Mouse (Mus musculus) liver, embryonic 15.5 days (tissue): ENCODE data around the gene Ccnl1. TPM values are rescaled to one million over a fixed set of nuclear protein-coding genes. Genes with fewer than 3 reads are reported as not detected.

Source experiments
- ATAC-seq: fragments of 200-750 bp; cut with Nextera tagmentation; 2 replicates; pipeline ENCODE4 v1.8.0; 2017; ENCODE audit warnings: moderate number of reproducible peaks, mild to moderate bottlenecking, moderate library complexity; ENCODE audit not compliant: insufficient read depth
- H3K27ac ChIP-seq: fragments of 300-500 bp; sonication (generic); replicated peaks from 2 replicates; pipeline ENCODE4 v1.5.1; 2015; ENCODE audit warnings: mild to moderate bottlenecking, inconsistent platforms
- H3K27me3 ChIP-seq: fragments of 300-500 bp; sonication (generic); 2 replicates; pipeline ENCODE4 v1.6.1; 2015; ENCODE audit warnings: mild to moderate bottlenecking, inconsistent platforms
- H3K36me3 ChIP-seq: fragments of 300-500 bp; sonication (generic); replicated peaks from 2 replicates; pipeline ENCODE4 v1.6.1; 2015; ENCODE audit warnings: moderate library complexity, mild to moderate bottlenecking, inconsistent platforms
- H3K4me1 ChIP-seq: fragments of 300-500 bp; sonication (generic); replicated peaks from 2 replicates; pipeline ENCODE4 v1.6.1; 2015; ENCODE audit warnings: inconsistent platforms
- H3K4me2 ChIP-seq: fragments of 300-500 bp; sonication (generic); 2 replicates; pipeline ENCODE4 v1.6.1; 2015; ENCODE audit warnings: moderate library complexity, mild to moderate bottlenecking, inconsistent platforms
- H3K4me3 ChIP-seq: fragments of 300-500 bp; sonication (generic); replicated peaks from 2 replicates; pipeline ENCODE4 v1.5.1; 2015; ENCODE audit warnings: mild to moderate bottlenecking, inconsistent platforms
- H3K9ac ChIP-seq: fragments of 300-500 bp; sonication (generic); 2 replicates; pipeline ENCODE4 v1.6.1; 2015; ENCODE audit warnings: moderate library complexity, mild to moderate bottlenecking, inconsistent platforms
- H3K9me3 ChIP-seq: fragments of 300-500 bp; sonication (generic); replicated peaks from 2 replicates; pipeline ENCODE4 v1.6.1; 2016; ENCODE audit warnings: inconsistent platforms
- WGBS: fragments of 180-500 bp; shearing (Covaris S2); methylation state at CpG from one replicate; pipeline ENCODE4 v1.1.7; 2015; ENCODE audit warnings: mixed read lengths; ENCODE audit not compliant: insufficient replicate concordance; 5-methylcytosine and 5-hydroxymethylcytosine counted together
- polyA plus RNA-seq: library from polyadenylated mRNA; unstranded; fragments of >200 nt; fragmentation: Nextera tagmentation; extraction: Ambion mirVana; gene quantifications from 2 replicates; pipeline ENCODE4 v1.2.1, GENCODE M21; 2015

The Ccnl1 gene
- polyA plus RNA-seq, 1 experiment from 2014 or later: 45.2 TPM

DNA sequence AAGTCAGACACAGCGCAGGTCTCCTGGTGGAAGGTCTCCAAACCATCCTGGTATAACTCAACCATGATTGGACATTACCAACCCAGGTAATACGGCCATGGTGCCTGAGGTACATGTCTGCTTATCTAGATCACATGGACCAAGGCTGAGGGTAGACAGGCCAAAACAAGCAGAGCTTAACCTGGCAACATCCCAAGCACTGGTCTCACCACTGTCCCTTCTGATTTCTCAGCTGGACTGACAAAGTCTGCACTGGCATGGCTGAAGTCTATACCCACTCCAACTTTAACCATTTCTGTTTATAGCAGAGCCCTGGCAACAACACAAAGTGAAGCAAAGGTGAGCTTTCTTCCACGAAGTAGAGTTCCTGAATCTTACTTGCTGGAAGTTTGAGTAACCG lies 22.9 kb downstream of the Ccnl1 start:
- Histone ChIP-seq H3K4me2 (no peak overlapping the region), H3K27ac (no peak overlapping the region), H3K9ac (no peak overlapping the region), H3K36me3 (no peaks in the 10 kb centered on the region), H3K9me3 (no peaks in the 10 kb centered on the region), H3K4me1 (peaks cover under 1% of the 10 kb centered on the region), H3K4me3 (no peak overlapping the region), H3K27me3 (no peaks in the 10 kb centered on the region)
- no peak for ATAC-seq
- 64% methylated on average over 4 of the region's 4 CpGs for WGBS

DNA sequence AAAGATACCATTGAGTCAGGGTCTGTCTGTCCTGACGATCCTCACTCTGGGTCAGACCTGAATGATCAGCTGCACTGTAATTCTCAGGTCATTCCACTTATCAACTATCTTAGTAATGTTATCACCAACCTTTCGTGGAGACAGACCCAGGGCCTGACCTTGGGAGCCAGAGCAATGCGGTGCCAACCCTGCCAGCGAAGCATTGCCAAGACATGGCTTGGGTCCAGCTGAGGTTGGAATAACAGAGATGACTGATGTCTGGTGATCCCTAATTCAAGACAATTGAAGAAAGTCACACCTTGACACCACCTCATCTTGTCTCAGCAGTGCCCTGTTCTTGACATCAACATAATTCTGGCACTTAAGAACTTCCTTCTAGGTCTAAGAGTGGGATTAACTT lies 24.3 kb downstream of the Ccnl1 start:
- no peak overlapping the region for H3K4me2 ChIP-seq
- H3K36me3 ChIP-seq: no peaks in the 10 kb centered on the region
- H3K9ac ChIP-seq: no peak overlapping the region
- H3K9me3 ChIP-seq: no peaks in the 10 kb centered on the region
- H3K4me1 ChIP-seq: peaks cover 15% of the 10 kb centered on the region
- 71% methylated on average over 4 of the region's 4 CpGs for WGBS
- H3K27ac ChIP-seq: no peak overlapping the region
- no peak overlapping the region for H3K4me3 ChIP-seq
- H3K27me3 ChIP-seq: no peaks in the 10 kb centered on the region
- no peak for ATAC-seq

DNA sequence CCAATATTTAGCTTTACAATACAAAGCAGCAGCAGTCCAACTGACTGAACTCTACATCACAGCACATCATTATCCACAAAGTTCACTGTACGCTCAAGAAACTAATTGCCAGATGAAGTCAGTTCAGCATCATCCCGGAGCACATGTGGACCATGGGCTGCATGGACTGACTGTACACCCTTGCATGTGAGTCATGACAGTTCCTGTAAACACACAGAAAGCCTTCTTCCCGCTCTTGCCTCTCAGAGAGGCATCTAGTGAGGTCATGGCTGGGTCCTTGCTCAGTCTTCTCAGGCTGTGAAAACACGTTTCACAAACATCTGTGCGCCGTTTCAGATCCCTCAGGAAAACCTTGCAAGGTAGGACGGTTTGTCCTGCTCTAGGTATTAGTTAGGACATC lies 26.5 kb downstream of the Ccnl1 start:
- no peak overlapping the region for H3K4me3 ChIP-seq
- H3K4me1 ChIP-seq: peaks cover 17% of the 10 kb centered on the region
- H3K9ac ChIP-seq: no peak overlapping the region
- H3K4me2 ChIP-seq: no peak overlapping the region
- H3K36me3 ChIP-seq: no peaks in the 10 kb centered on the region
- 64% methylated on average over 7 of the region's 7 CpGs for WGBS
- no peak overlapping the region for H3K27ac ChIP-seq
- no peaks in the 10 kb centered on the region for H3K9me3 ChIP-seq
- no peak for ATAC-seq
- no peaks in the 10 kb centered on the region for H3K27me3 ChIP-seq

DNA sequence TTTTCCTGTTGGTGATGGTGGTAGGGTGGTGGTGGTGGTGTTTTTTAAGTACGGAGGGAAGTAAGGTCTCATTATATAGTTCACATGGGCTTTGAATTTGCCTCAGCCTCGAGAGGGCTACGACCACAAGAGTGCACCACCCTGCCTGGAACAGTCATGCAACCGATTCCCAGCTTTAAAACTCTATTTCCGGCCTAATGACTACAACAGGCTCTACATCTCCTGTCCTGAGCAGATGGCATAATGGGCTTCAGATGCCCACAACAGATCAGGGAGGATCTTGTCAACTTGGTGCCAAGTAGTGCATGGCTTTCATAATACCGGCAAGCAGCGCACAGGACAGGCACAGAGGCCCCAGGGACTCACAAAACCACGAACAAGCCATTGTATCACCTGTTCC lies 27.4 kb downstream of the Ccnl1 start:
- peaks cover 17% of the 10 kb centered on the region for H3K4me1 ChIP-seq
- H3K27ac ChIP-seq: no peak overlapping the region
- H3K4me2 ChIP-seq: 0 out of 2 replicates have a peak overlapping the region, but pooled peaks have one; percentile 48
- H3K27me3 ChIP-seq: no peaks in the 10 kb centered on the region
- H3K4me3 ChIP-seq: no peak overlapping the region
- H3K9ac ChIP-seq: no peak overlapping the region
- WGBS: 36% methylated on average over 8 of the region's 8 CpGs
- H3K36me3 ChIP-seq: no peaks in the 10 kb centered on the region
- ATAC-seq: no peak
- H3K9me3 ChIP-seq: no peaks in the 10 kb centered on the region

DNA sequence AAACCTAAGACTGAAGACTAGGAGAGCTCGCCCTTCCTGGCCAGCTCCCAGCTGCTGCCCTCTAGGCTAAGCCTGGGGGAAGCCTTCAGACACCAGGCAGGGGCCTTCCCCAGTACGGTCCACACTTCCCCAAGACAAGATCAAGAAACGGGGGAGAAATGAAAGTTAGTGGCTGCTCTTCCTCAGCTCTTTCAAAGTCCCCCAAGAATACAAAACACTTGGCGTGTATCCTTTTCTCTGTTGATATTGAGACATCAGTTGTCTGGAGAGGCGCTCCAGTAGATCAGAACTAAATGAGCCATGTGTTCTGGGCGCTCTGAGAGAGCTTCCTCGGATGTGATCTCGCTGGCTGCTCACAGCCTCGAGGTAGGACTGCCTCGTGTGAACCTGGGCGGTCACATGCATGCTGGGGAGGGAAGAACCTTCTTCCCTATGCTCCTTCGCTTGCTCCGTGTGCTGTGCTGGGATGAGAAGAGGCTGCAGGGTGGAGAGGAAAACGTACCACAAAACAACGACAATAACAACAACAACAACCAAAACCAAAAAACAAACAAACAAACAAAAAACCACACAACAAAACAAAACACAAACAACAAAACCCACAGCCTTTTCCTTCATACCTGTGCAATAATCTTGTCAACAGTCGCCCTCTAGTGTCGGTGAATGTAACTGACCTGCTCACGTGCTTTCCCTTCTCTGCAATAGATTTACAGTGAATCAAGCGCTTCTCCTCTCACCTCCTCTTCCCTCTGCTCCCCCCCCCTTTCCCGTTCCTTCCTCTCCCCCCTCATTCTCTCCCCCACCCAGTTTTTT lies 28.0 kb downstream of the Ccnl1 start:
- Histone ChIP-seq H3K36me3 (no peaks in the 10 kb centered on the region), H3K9me3 (no peaks in the 10 kb centered on the region), H3K27me3 (no peaks in the 10 kb centered on the region), H3K4me1 (peaks cover 21% of the 10 kb centered on the region), H3K4me3 (no peak overlapping the region; the same call in 1 of the 2 replicates), H3K9ac (no peak overlapping the region), H3K27ac (no peak overlapping the region), H3K4me2 (peak overlapping the region; percentile 48)
- WGBS: 19% methylated on average over 20 of the region's 20 CpGs
- ATAC-seq: 0 out of 2 replicates have a peak, but pooled peaks have one; percentile 49

DNA sequence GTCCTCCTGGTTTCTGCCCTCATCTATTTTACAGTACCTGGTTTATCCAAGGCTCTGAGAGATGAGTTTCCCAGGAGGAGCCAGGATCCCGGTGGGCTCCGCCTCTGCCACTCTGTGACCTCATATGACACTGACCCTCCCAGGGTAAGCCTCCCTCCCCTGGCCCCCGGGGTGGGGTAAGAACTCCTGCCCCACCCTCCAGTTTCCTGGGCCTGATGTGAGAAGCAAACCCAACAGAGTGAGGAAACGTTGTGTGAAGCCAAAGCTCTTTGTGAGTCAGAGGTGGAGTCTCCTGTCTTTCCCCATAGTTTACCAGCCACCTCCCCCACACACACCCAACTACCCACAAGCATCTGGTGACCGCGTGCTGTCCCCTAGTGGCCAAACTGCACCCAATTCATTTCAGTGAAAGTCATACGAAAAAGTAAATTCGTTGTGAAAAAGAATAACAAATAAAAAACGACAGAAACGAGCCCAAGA lies 28.7 kb downstream of the Ccnl1 start:
- H3K9me3 ChIP-seq: no peaks in the 10 kb centered on the region
- no peaks in the 10 kb centered on the region for H3K36me3 ChIP-seq
- H3K4me1 ChIP-seq: peaks cover 23% of the 10 kb centered on the region
- 9% methylated on average over 10 of the region's 10 CpGs for WGBS
- H3K4me3 ChIP-seq: no peak overlapping the region; the same call in 1 of the 2 replicates
- H3K9ac ChIP-seq: no peak overlapping the region
- no peak overlapping the region; the same call in 1 of the 2 replicates for H3K27ac ChIP-seq
- H3K4me2 ChIP-seq: peak overlapping the region; percentile 48
- H3K27me3 ChIP-seq: no peaks in the 10 kb centered on the region
- peak; percentile 65 for ATAC-seq

DNA sequence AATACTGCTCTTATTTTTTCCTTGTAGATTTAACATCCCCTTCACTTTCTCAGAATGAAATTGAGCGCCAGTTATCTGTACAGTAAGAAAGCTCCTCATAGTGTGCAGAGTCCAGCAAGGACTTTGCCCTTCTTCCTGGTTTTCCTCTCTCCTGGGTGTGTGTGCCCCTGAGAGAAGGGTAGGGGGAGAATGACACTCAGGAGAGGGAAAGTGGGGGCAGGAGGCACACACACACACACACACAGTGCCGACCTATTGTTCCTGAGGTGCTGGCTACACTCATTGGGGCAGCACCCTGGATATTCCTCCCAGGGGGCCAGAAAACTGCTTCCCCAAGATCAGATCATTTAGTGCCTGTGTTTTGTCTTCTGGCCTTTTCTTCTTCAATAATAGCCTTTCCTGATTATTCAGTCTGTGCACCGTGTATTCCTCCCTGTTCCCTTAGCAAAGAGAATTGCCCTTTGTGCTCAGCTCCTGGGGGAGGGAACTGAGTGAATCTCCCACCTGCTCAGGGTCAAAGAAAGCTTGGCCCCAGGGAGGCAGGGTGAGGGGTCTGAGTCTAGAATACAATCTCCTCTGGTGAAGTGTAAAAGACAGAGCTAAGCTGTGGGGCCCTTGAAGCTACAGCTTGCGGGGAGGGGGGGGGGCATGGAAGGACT lies 29.3 kb downstream of the Ccnl1 start:
- WGBS: 50% methylated on average over 4 of the region's 4 CpGs
- H3K4me3 ChIP-seq: no peak overlapping the region
- no peak for ATAC-seq
- H3K9me3 ChIP-seq: no peaks in the 10 kb centered on the region
- no peaks in the 10 kb centered on the region for H3K36me3 ChIP-seq
- H3K27me3 ChIP-seq: no peaks in the 10 kb centered on the region
- H3K27ac ChIP-seq: no peak overlapping the region
- H3K4me2 ChIP-seq: peak overlapping the region; percentile 48; the same call in 1 of the 2 replicates
- H3K4me1 ChIP-seq: peaks cover 23% of the 10 kb centered on the region
- no peak overlapping the region for H3K9ac ChIP-seq

DNA sequence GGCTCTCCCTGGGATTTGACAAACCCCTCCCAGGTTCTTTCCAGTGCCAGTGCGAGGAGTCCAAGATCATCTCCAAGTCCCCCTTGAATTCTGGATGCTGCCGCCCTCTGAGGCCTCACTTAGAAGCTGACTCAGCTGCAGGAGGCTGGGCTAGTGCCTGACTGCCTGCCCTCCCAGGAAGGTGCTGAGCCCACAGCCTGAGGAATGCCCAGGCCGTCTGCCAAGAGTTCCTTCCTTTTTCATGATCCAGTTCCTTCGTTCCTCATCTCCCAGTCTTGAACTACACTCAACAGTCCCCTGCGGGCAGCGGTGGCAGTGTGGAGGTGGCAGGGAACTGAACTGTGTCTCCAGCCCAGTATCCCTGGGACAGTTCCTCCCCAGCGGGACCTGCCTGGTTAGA lies 30.4 kb downstream of the Ccnl1 start:
- no peak overlapping the region for H3K4me3 ChIP-seq

DNA sequence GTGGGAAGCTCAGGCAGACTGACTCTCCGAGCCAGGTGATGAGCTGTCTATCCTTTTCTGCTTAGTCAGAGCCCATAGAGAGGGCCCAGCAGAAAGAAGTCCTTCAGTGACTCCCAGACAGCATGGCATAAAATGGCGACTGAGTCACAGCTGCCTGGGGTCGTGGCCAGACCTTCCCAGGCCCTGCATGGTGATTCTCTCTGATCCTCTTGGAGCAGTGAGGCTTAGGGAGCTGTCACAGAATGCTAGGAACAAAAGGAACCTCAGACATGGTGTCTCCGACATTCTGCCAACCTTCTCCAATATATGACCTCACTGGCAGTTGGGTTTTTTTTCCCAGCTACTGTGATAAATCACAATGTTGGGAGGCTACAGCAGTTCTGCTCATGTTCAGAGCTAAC lies 30.9 kb downstream of the Ccnl1 start:
- no peaks in the 10 kb centered on the region for H3K36me3 ChIP-seq
- no peak overlapping the region for H3K9ac ChIP-seq
- no peak overlapping the region for H3K4me3 ChIP-seq
- H3K27me3 ChIP-seq: no peaks in the 10 kb centered on the region
- WGBS: 55% methylated on average over 4 of the region's 4 CpGs
- no peak overlapping the region for H3K4me2 ChIP-seq
- no peaks in the 10 kb centered on the region for H3K9me3 ChIP-seq
- H3K4me1 ChIP-seq: peaks cover 23% of the 10 kb centered on the region
- ATAC-seq: no peak
- H3K27ac ChIP-seq: no peak overlapping the region

More for the DNA sequence above, 30.4 kb downstream of the Ccnl1 start:
- Histone ChIP-seq H3K9me3 (no peaks in the 10 kb centered on the region), H3K27me3 (no peaks in the 10 kb centered on the region), H3K27ac (no peak overlapping the region), H3K9ac (no peak overlapping the region), H3K4me2 (no peak overlapping the region), H3K4me1 (peaks cover 23% of the 10 kb centered on the region), H3K36me3 (no peaks in the 10 kb centered on the region)
- ATAC-seq: no peak
- WGBS: 50% methylated on average over 7 of the region's 7 CpGs

DNA sequence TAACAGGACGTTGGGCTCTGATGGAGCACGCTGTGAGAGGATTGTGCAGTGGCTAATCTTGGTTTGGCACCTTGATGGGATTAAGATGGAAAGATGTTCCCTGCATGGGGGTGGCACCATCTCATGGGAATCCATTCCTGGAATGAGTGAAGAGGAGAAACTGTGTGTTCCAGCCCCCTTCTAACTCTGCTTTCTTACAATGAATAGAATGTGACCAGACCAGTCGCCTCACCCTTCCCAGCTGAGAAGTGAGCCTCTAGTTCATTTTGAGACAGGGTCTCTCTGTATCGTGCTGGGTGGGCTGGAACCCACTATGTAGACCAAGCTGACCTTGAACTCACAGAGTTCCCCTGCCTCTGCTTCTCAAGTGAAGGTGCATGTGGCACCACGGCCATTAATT lies 31.6 kb downstream of the Ccnl1 start:
- no peaks in the 10 kb centered on the region for H3K36me3 ChIP-seq
- peaks cover 23% of the 10 kb centered on the region for H3K4me1 ChIP-seq
- H3K27me3 ChIP-seq: no peaks in the 10 kb centered on the region
- ATAC-seq: no peak
- H3K9me3 ChIP-seq: no peaks in the 10 kb centered on the region
- H3K4me3 ChIP-seq: no peak overlapping the region
- 59% methylated on average over 5 of the region's 5 CpGs for WGBS
- H3K4me2 ChIP-seq: no peak overlapping the region
- no peak overlapping the region for H3K9ac ChIP-seq
- no peak overlapping the region for H3K27ac ChIP-seq

DNA sequence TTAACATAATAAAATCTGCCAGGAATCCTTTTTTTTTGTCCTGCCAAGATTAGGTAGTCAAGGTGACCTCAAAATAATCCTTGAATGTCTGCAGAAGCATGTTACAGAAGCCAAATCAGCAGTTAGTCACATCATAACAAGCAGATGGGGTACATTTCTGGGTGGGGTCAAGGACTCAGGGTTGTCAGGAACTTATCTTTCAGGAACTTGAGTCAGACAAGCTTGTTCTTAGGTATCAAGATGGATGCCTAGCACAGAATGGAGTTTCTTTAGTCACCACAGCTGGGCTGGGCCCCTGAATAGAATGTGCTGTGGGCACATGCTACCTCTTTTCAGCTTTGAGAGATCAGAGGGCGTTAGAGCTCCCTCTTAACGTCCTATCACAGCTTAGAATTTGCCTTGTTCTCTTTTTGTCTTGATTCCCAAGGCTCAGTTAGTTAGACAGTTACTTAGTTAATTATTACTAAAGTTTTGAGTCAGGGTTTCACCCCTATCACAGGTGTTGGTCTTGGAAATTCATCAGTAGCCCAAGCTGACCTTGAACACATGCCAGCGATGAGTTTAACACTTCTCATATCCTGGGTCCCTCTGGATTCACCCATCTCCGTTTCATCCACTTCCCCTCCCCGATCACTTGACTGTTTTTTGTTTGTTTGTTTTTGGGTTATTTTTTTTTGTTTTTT lies 32.9 kb downstream of the Ccnl1 start:
- H3K4me2 ChIP-seq: no peak overlapping the region
- peak; percentile 38; the same call in 1 of the 2 replicates for ATAC-seq

More for the DNA sequence above, 32.9 kb downstream of the Ccnl1 start:
- Histone ChIP-seq H3K36me3 (no peaks in the 10 kb centered on the region), H3K27me3 (no peaks in the 10 kb centered on the region), H3K4me1 (peaks cover 23% of the 10 kb centered on the region), H3K9ac (no peak overlapping the region), H3K27ac (no peak overlapping the region), H3K9me3 (no peaks in the 10 kb centered on the region), H3K4me3 (no peak overlapping the region)
- 60% methylated on average over 5 of the region's 5 CpGs for WGBS
